9 mouse cellular contexts compared by ENCODE assay signal in the genomic region with DNA sequence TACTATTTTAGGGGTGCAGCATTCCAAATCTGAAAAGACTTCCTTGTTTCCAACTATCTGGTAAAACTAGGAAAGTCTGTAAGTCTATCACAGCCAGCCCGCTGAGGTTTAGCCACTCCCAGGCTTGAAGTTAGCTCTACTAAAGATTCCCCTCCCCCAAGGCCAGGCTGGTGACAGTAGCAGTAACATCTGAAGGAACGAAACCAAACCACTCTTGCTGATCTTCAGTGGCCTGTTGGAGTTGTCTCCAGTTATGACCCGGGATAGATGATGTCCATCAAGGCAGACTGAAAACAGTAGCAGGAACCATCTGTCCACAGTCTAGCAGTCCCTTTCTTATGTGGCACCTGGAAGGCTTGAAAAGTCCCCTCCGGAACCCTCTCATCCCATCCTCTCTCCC. TPM values are rescaled to one million over a fixed set of nuclear protein-coding genes. Genes with fewer than 3 reads are reported as not detected.
DNase-seq lines count a peak whose midpoint lies in the region; ATAC-seq and TF ChIP-seq lines count a peak whose summit lies in the region.
"Had no signal": no experiment of that assay in that cellular context is flagged by ENCODE, and none has a peak within 500 bp of the region (broad histone marks: within the 10 kb centered on the region; RNA-seq: fewer than 3 reads in every experiment).

No protein-coding gene starts in this region.

- intact Hi-C loops in gastrocnemius, postnatal 14 days (cut with DNase I; ENCODE audit: low total_unique reads): no loop called here

- no peaks in the 10 kb centered on the region for H3K4me1 ChIP-seq in kidney, postnatal 0 days (replicated peaks; ENCODE audit: insufficient read depth, low read length)
- no peaks in the 10 kb centered on the region for H3K4me1 ChIP-seq in embryonic facial prominence, embryonic 15.5 days
- H3K4me1 ChIP-seq in liver, postnatal 0 days (ENCODE audit: insufficient read depth): peaks cover 18% of the 10 kb centered on the region

- TF ChIP-seq EP300 in liver, postnatal 0 days (IDR thresholded peaks at IDR 0.05; ENCODE audit: low read depth): no peak

- H3K27me3 ChIP-seq in kidney, postnatal 0 days (ENCODE audit: insufficient read depth, low read length): peaks cover 14% of the 10 kb centered on the region
- H3K27me3 ChIP-seq in embryonic facial prominence, embryonic 15.5 days: peaks cover 14% of the 10 kb centered on the region; the same call in 1 of the 2 replicates
- 0 out of 2 replicates have a peak, but pooled peaks cover 7% of the 10 kb centered on the region for H3K27me3 ChIP-seq in liver, postnatal 0 days (ENCODE audit: insufficient read depth, low read length)

- H3K9me3 ChIP-seq in kidney, postnatal 0 days (replicated peaks; ENCODE audit: low read length): no peaks in the 10 kb centered on the region
- H3K9me3 ChIP-seq in embryonic facial prominence, embryonic 15.5 days (replicated peaks): no peaks in the 10 kb centered on the region
- no peaks in the 10 kb centered on the region for H3K9me3 ChIP-seq in liver, postnatal 0 days (ENCODE audit: low read length)

- H3K4me3 ChIP-seq in kidney, postnatal 0 days (replicated peaks; ENCODE audit: low read depth, low read length): no peak overlapping the region
- peak overlapping the region; percentile 21 for H3K4me3 ChIP-seq in embryonic facial prominence, embryonic 15.5 days (replicated peaks)
- peak overlapping the region; percentile 21; the same call in 1 of the 2 replicates for H3K4me3 ChIP-seq in liver, postnatal 0 days (ENCODE audit: low read depth, low read length)

- no peak overlapping the region for H3K27ac ChIP-seq in kidney, postnatal 0 days
- H3K27ac ChIP-seq in embryonic facial prominence, embryonic 15.5 days (replicated peaks): no peak overlapping the region
- peak overlapping the region; percentile 90 for H3K27ac ChIP-seq in liver, postnatal 0 days (ENCODE audit: low read depth)

- ATAC-seq in kidney, postnatal 0 days (replicated peaks; ENCODE audit: low FRiP score, low read depth): no peak
- no peak for ATAC-seq in embryonic facial prominence, embryonic 15.5 days (ENCODE audit: insufficient number of reproducible peaks, low FRiP score, low TSS enrichment, low read depth)
- peak; percentile 40; the same call in 1 of the 2 replicates for ATAC-seq in liver, postnatal 0 days
- no peak for ATAC-seq in inflammation-experienced regulatory T-cells, adult 6 months

- H3K9ac ChIP-seq in kidney, postnatal 0 days (ENCODE audit: low read depth, low read length): no peak overlapping the region
- H3K9ac ChIP-seq in embryonic facial prominence, embryonic 15.5 days: no peak overlapping the region
- H3K9ac ChIP-seq in liver, postnatal 0 days (replicated peaks): peak overlapping the region; percentile 32

- WGBS in kidney, postnatal 0 days: 14% methylated on average over 4 of the region's 4 CpGs
- 5% methylated on average over 4 of the region's 4 CpGs for WGBS in embryonic facial prominence, embryonic 15.5 days
- 8% methylated on average over 4 of the region's 4 CpGs for WGBS in liver, postnatal 0 days (ENCODE audit: insufficient replicate concordance)

- peak overlapping the region; percentile 37; the same call in 1 of the 2 replicates for H3K4me2 ChIP-seq in kidney, postnatal 0 days (ENCODE audit: low read length)
- peak overlapping the region; percentile 30 for H3K4me2 ChIP-seq in embryonic facial prominence, embryonic 15.5 days (replicated peaks)
- H3K4me2 ChIP-seq in liver, postnatal 0 days (ENCODE audit: low read depth, low read length): peak overlapping the region; percentile 63

- no peaks in the 10 kb centered on the region for H3K36me3 ChIP-seq in kidney, postnatal 0 days (ENCODE audit: insufficient read depth, low read length)
- H3K36me3 ChIP-seq in embryonic facial prominence, embryonic 15.5 days: no peaks in the 10 kb centered on the region
- no peaks in the 10 kb centered on the region for H3K36me3 ChIP-seq in liver, postnatal 0 days (replicated peaks; ENCODE audit: insufficient read depth, low read length)

- TF ChIP-seq CTCF in kidney, postnatal 0 days (IDR thresholded peaks at IDR 0.05; ENCODE audit: low read depth): no peak
- TF ChIP-seq CTCF in liver, postnatal 0 days (IDR thresholded peaks at IDR 0.05; ENCODE audit: low read depth): no peak

- peak; percentile 26 for DNase-seq in kidney, postnatal 0 days (ENCODE audit: low spot score)
- no peak for DNase-seq in kidney, postnatal 10 days
- DNase-seq in MEL-GATA-1-ER (ENCODE audit: extremely low read depth, low read depth): peak; percentile 90
- peak; percentile 49 for DNase-seq in liver, postnatal 0 days
- DNase-seq in cerebellum, postnatal 36 days: no peak
- no peak for DNase-seq in gastrocnemius, postnatal 14 days
- DNase-seq: layer of hippocampus, adult 9-11 months had no signal

RNA-seq across cellular contexts. Expression of a gene that starts 24.8 kb away (rescaled TPM):
- 0.40 and 0.51 TPM in 2 replicates for polyA plus RNA-seq in kidney, postnatal 0 days (2015; fragmentation: Nextera tagmentation; extraction: Ambion mirVana)
- polyA plus RNA-seq in embryonic facial prominence, embryonic 15.5 days (2015; fragmentation: Nextera tagmentation; extraction: Ambion mirVana): 0.31 TPM in 1 of 2 replicates, not detected in the other
- polyA plus RNA-seq in liver, postnatal 0 days (2015; fragmentation: Nextera tagmentation; extraction: Ambion mirVana): not detected in 2 replicates
- polyA plus RNA-seq in inflammation-experienced regulatory T-cells, adult 6 months (2017; shearing (Covaris generic)): not detected
- total RNA-seq in gastrocnemius, postnatal 14 days (2021): not detected

Comparison
In these comparisons a context has a peak if more than half of its experiments do, and no peak if none do; other contexts are left out.
1. DNase-seq: peak in kidney, postnatal 0 days (single experiment), MEL-GATA-1-ER (single experiment) and liver, postnatal 0 days (single experiment); none in kidney, postnatal 10 days (single experiment), cerebellum, postnatal 36 days (0 of 2) and gastrocnemius, postnatal 14 days (single experiment).
2. Peak in every context shown above with its lines, with median percentiles within 50 percentile points of each other: H3K4me2 ChIP-seq.